Mouse (Mus musculus): ENCODE measurements around the gene Nip7. TPM values are rescaled to one million over a fixed set of nuclear protein-coding genes. Genes with fewer than 3 reads are reported as not detected.
"Not testable (repeated sequence)": the region's sequence is repeated elsewhere in the genome, so short reads cannot be mapped to it uniquely, and the experiment has no call there.

The Nip7 gene
- total and polyA plus RNA-seq, 2 experiments from 2014 or later = 14.0 to 34.3 TPM

DNA sequence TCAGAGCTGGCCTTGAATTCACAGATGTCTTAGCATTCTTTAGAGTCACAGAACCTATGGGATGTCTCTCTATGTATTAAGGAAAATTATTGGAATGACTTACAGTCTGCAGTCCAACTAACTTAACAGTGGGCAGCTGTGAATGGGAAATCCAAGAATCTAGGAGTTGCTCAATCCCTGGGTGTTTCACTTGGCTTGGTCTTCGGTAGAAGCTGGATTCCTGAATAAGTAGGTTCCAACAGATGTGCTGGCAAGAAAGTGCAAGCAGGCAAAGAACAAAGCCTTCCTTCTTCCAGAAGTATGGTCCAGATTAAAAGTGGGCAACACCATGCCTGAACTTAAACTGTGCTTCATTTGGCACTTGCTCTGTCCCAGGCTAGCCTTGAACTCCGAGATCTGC, 44.0 kb downstream of the Nip7 start:
- ATAC-seq (ENCODE audit: insufficient read depth, low read depth) (no peak), DNase-seq (ENCODE audit: low spot score) (no peak)
- WGBS = 62% methylated on average over 2 of the region's 2 CpGs
- TF ChIP-seq EP300 (IDR thresholded peaks at IDR 0.05; ENCODE audit: low read depth) (no peak), CTCF (IDR thresholded peaks at IDR 0.05; ENCODE audit: low read depth) (no peak)
- H3K4me1 ChIP-seq (ENCODE audit: control insufficient read depth, insufficient read depth) = no peaks in the 10 kb centered on the region
- no peaks in the 10 kb centered on the region for H3K9me3 ChIP-seq (replicated peaks; ENCODE audit: control insufficient read depth, low read length)
- no peaks in the 10 kb centered on the region for H3K27me3 ChIP-seq (ENCODE audit: control insufficient read depth, insufficient read depth, low read length)
- H3K4me2 ChIP-seq (ENCODE audit: low read depth, low read length) = no peak overlapping the region
- H3K27ac ChIP-seq (ENCODE audit: low read depth) = no peak overlapping the region
- no peaks in the 10 kb centered on the region for H3K36me3 ChIP-seq (replicated peaks; ENCODE audit: control insufficient read depth, insufficient read depth, low read length)
- H3K4me3 ChIP-seq (ENCODE audit: low read depth, low read length) = no peak overlapping the region
- H3K9ac ChIP-seq (replicated peaks; ENCODE audit: low read depth, low read length) = no peak overlapping the region

DNA sequence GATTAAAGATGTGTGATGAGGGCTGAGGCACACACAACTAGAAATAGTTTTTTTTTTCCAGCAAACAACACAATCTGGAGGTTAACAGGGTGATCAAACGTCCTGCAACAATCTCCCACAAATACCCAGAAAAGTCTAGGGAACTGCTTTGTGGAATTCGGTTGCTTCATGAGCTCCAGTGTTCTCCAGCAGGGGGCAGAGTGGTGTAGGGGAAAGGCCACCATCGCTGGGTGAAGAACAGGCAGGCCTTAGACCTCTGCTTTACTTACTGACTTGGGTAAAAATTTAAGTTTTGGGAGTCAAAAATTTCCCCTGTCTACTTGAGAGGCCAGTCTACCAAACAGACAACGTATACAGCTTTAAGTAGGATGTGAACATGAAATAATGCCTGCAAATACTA, 47.9 kb downstream of the Nip7 start:
- peak; percentile 66 for ATAC-seq (ENCODE audit: insufficient read depth, low read depth)

GRCm38 (mm10) chr8:107108089-107108488, 51.4 kb downstream of the Nip7 start:
- ATAC-seq (ENCODE audit: insufficient read depth, low read depth); H3K27me3 ChIP-seq (ENCODE audit: control insufficient read depth, insufficient read depth, low read length): not testable (repeated sequence)

More for the DNA sequence above, 47.9 kb downstream of the Nip7 start:
- no peaks in the 10 kb centered on the region for H3K27me3 ChIP-seq (ENCODE audit: control insufficient read depth, insufficient read depth, low read length)
- H3K4me2 ChIP-seq (ENCODE audit: low read depth, low read length) = no peak overlapping the region
- no peak overlapping the region for H3K9ac ChIP-seq (replicated peaks; ENCODE audit: low read depth, low read length)
- H3K4me1 ChIP-seq (ENCODE audit: control insufficient read depth, insufficient read depth) = no peaks in the 10 kb centered on the region
- no peak overlapping the region for H3K4me3 ChIP-seq (ENCODE audit: low read depth, low read length)
- H3K36me3 ChIP-seq (replicated peaks; ENCODE audit: control insufficient read depth, insufficient read depth, low read length) = no peaks in the 10 kb centered on the region
- no peak overlapping the region for H3K27ac ChIP-seq (ENCODE audit: low read depth)
- peak; percentile 71 for DNase-seq (ENCODE audit: low spot score)
- TF ChIP-seq CTCF (IDR thresholded peaks at IDR 0.05; ENCODE audit: low read depth) (peak; percentile 92), EP300 (IDR thresholded peaks at IDR 0.05; ENCODE audit: low read depth) (no peak)
- 8% methylated on average over 4 of the region's 4 CpGs for WGBS
- H3K9me3 ChIP-seq (replicated peaks; ENCODE audit: control insufficient read depth, low read length) = no peaks in the 10 kb centered on the region

DNA sequence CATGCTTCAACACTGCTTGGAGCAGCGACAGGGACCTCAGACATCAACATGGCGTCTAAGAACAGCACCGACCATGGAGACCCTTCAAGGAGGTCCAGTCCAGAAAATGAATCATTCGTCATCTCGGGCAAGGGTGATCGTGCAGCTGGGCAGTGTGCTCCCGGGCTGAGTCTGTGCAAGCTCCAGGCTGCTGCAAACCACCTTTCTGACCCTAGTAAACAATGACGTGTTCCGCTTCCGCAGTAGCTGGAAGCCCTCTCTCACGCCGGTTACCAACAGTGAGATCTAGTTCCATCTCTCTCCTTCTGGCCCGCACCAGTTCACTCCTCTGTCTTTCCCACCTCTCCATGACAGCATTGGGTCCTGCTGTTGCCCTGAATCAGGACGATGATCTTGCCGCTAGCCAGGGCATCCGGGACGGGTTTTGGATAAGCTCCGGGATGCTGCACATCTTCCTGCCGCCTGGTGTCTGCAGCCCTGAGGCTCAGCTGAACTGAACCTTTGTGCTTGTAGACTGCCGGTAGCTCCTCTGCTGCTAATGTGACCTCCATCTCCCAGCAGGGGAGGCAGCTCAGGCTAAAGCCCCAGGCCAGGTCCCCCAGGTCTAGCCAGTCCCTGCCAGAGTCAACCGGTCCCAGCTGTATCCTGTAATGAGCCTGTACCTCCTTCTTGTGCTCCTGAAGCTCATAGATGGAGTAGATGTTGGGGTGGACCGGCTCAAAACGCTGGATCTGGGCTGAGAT, 52.5 kb downstream of the Nip7 start:
- ATAC-seq (ENCODE audit: insufficient read depth, low read depth) = no peak
- peak overlapping the region; percentile 34; the same call in 1 of the 2 replicates for H3K4me2 ChIP-seq (ENCODE audit: low read depth, low read length)
- 59% methylated on average over 23 of the region's 23 CpGs for WGBS

More at GRCm38 (mm10) chr8:107108089-107108488, 51.4 kb downstream of the Nip7 start:
- H3K9ac ChIP-seq (replicated peaks; ENCODE audit: low read depth, low read length); H3K27ac ChIP-seq (ENCODE audit: low read depth); H3K4me3 ChIP-seq (ENCODE audit: low read depth, low read length); H3K4me2 ChIP-seq (ENCODE audit: low read depth, low read length); H3K9me3 ChIP-seq (replicated peaks; ENCODE audit: control insufficient read depth, low read length); H3K4me1 ChIP-seq (ENCODE audit: control insufficient read depth, insufficient read depth); H3K36me3 ChIP-seq (replicated peaks; ENCODE audit: control insufficient read depth, insufficient read depth, low read length); DNase-seq (ENCODE audit: low spot score): not testable (repeated sequence)
- 89% methylated on average over 5 of the region's 5 CpGs for WGBS

GRCm38 (mm10) chr8:107109816-107110435, 53.2 kb downstream of the Nip7 start:
- ATAC-seq (ENCODE audit: insufficient read depth, low read depth) (no peak), DNase-seq (ENCODE audit: low spot score) (no peak)
- H3K4me1 ChIP-seq (ENCODE audit: control insufficient read depth, insufficient read depth) = no peaks in the 10 kb centered on the region
- no peak overlapping the region for H3K9ac ChIP-seq (replicated peaks; ENCODE audit: low read depth, low read length)
- H3K27ac ChIP-seq (ENCODE audit: low read depth) = no peak overlapping the region
- H3K4me2 ChIP-seq (ENCODE audit: low read depth, low read length) = no peak overlapping the region
- H3K9me3 ChIP-seq (replicated peaks; ENCODE audit: control insufficient read depth, low read length) = no peaks in the 10 kb centered on the region
- 76% methylated on average over 5 of the region's 5 CpGs for WGBS
- H3K36me3 ChIP-seq (replicated peaks; ENCODE audit: control insufficient read depth, insufficient read depth, low read length) = no peaks in the 10 kb centered on the region
- no peaks in the 10 kb centered on the region for H3K27me3 ChIP-seq (ENCODE audit: control insufficient read depth, insufficient read depth, low read length)
- TF ChIP-seq EP300 (IDR thresholded peaks at IDR 0.05; ENCODE audit: low read depth) (no peak), CTCF (IDR thresholded peaks at IDR 0.05; ENCODE audit: low read depth) (no peak)
- H3K4me3 ChIP-seq (ENCODE audit: low read depth, low read length) = no peak overlapping the region

More for the DNA sequence above, 52.5 kb downstream of the Nip7 start:
- H3K4me1 ChIP-seq (ENCODE audit: control insufficient read depth, insufficient read depth) = no peaks in the 10 kb centered on the region
- H3K36me3 ChIP-seq (replicated peaks; ENCODE audit: control insufficient read depth, insufficient read depth, low read length) = no peaks in the 10 kb centered on the region
- no peaks in the 10 kb centered on the region for H3K27me3 ChIP-seq (ENCODE audit: control insufficient read depth, insufficient read depth, low read length)
- no peak overlapping the region for H3K27ac ChIP-seq (ENCODE audit: low read depth)
- no peaks in the 10 kb centered on the region for H3K9me3 ChIP-seq (replicated peaks; ENCODE audit: control insufficient read depth, low read length)
- DNase-seq (ENCODE audit: low spot score) = no peak
- H3K4me3 ChIP-seq (ENCODE audit: low read depth, low read length) = peak overlapping the region; percentile 9; the same call in 1 of the 2 replicates
- TF ChIP-seq EP300 (IDR thresholded peaks at IDR 0.05; ENCODE audit: low read depth) (no peak), CTCF (IDR thresholded peaks at IDR 0.05; ENCODE audit: low read depth) (no peak)
- H3K9ac ChIP-seq (replicated peaks; ENCODE audit: low read depth, low read length) = no peak overlapping the region

Small RNA genes lying within 50 kb of the gene (microRNA-seq; reads per million reads assigned to microRNA genes)
- gene Mir7075 = 1.4 reads per million

Other genes starting within 250 kb of the Nip7 start
- 2.5 and 4.6 TPM in 2 replicates for gene Has3, start 186.6 kb upstream of the Nip7 start, total RNA-seq (2014; rRNA removed; ENCODE audit: low replicate concordance)
- gene Has3, start 186.6 kb upstream of the Nip7 start, polyA plus RNA-seq (2015; fragmentation: Nextera tagmentation; extraction: Ambion mirVana) = 0.11 and 0.14 TPM in 2 replicates
- 18.9 and 30.6 TPM in 2 replicates for gene Utp4, start 163.2 kb upstream of the Nip7 start, total RNA-seq (2014; rRNA removed; ENCODE audit: low replicate concordance)
- gene Utp4, start 163.2 kb upstream of the Nip7 start, polyA plus RNA-seq (2015; fragmentation: Nextera tagmentation; extraction: Ambion mirVana) = 26.0 and 29.1 TPM in 2 replicates
- 19.2 and 21.2 TPM in 2 replicates for gene Sntb2, start 121.1 kb upstream of the Nip7 start, total RNA-seq (2014; rRNA removed; ENCODE audit: low replicate concordance)
- 8.5 and 9.5 TPM in 2 replicates for gene Sntb2, start 121.1 kb upstream of the Nip7 start, polyA plus RNA-seq (2015; fragmentation: Nextera tagmentation; extraction: Ambion mirVana)
- 33.9 and 45.5 TPM in 2 replicates for gene Vps4a, start 25.7 kb upstream of the Nip7 start, total RNA-seq (2014; rRNA removed; ENCODE audit: low replicate concordance)
- 56.7 and 57.1 TPM in 2 replicates for gene Vps4a, start 25.7 kb upstream of the Nip7 start, polyA plus RNA-seq (2015; fragmentation: Nextera tagmentation; extraction: Ambion mirVana)
- 90.4 and 94.8 TPM in 2 replicates for gene Pdf, start 8.3 kb upstream of the Nip7 start, total RNA-seq (2014; rRNA removed; ENCODE audit: low replicate concordance)
- 55.9 and 59.7 TPM in 2 replicates for gene Pdf, start 8.3 kb upstream of the Nip7 start, polyA plus RNA-seq (2015; fragmentation: Nextera tagmentation; extraction: Ambion mirVana)
- 35.2 and 39.3 TPM in 2 replicates for gene Cog8, start 188 bp upstream of the Nip7 start, total RNA-seq (2014; rRNA removed; ENCODE audit: low replicate concordance)
- 21.7 and 22.0 TPM in 2 replicates for gene Cog8, start 188 bp upstream of the Nip7 start, polyA plus RNA-seq (2015; fragmentation: Nextera tagmentation; extraction: Ambion mirVana)
- not detected in 2 replicates for gene Tmed6, start 8.8 kb downstream of the Nip7 start, total RNA-seq (2014; rRNA removed; ENCODE audit: low replicate concordance)
- not detected in 2 replicates for gene Tmed6, start 8.8 kb downstream of the Nip7 start, polyA plus RNA-seq (2015; fragmentation: Nextera tagmentation; extraction: Ambion mirVana)
- gene Terf2, start 39.7 kb downstream of the Nip7 start, total RNA-seq (2014; rRNA removed; ENCODE audit: low replicate concordance) = 8.2 and 10.8 TPM in 2 replicates
- 7.3 and 8.5 TPM in 2 replicates for gene Terf2, start 39.7 kb downstream of the Nip7 start, polyA plus RNA-seq (2015; fragmentation: Nextera tagmentation; extraction: Ambion mirVana)
- 52.8 and 60.0 TPM in 2 replicates for gene Cyb5b, start 93.8 kb downstream of the Nip7 start, total RNA-seq (2014; rRNA removed; ENCODE audit: low replicate concordance)
- gene Cyb5b, start 93.8 kb downstream of the Nip7 start, polyA plus RNA-seq (2015; fragmentation: Nextera tagmentation; extraction: Ambion mirVana) = 36.5 and 44.7 TPM in 2 replicates
- 29.6 and 30.2 TPM in 2 replicates for gene Nfat5, start 236.6 kb downstream of the Nip7 start, total RNA-seq (2014; rRNA removed; ENCODE audit: low replicate concordance)
- gene Nfat5, start 236.6 kb downstream of the Nip7 start, polyA plus RNA-seq (2015; fragmentation: Nextera tagmentation; extraction: Ambion mirVana) = 5.7 and 6.4 TPM in 2 replicates